Mouse (Mus musculus): ENCODE data around the gene Hyls1. TPM values are rescaled to one million over a fixed set of nuclear protein-coding genes. Genes with fewer than 3 reads are reported as not detected.
A peak's percentile ranks its signal among the peaks of the same experiment; 100 is the strongest.
"Not testable (repeated sequence)": the region's sequence is repeated elsewhere in the genome, so short reads cannot be mapped to it uniquely, and the experiment has no call there.

Gene Hyls1
- 1 to 10 TPM; 8.5 to 8.6 TPM for total RNA-seq (2021)

DNA sequence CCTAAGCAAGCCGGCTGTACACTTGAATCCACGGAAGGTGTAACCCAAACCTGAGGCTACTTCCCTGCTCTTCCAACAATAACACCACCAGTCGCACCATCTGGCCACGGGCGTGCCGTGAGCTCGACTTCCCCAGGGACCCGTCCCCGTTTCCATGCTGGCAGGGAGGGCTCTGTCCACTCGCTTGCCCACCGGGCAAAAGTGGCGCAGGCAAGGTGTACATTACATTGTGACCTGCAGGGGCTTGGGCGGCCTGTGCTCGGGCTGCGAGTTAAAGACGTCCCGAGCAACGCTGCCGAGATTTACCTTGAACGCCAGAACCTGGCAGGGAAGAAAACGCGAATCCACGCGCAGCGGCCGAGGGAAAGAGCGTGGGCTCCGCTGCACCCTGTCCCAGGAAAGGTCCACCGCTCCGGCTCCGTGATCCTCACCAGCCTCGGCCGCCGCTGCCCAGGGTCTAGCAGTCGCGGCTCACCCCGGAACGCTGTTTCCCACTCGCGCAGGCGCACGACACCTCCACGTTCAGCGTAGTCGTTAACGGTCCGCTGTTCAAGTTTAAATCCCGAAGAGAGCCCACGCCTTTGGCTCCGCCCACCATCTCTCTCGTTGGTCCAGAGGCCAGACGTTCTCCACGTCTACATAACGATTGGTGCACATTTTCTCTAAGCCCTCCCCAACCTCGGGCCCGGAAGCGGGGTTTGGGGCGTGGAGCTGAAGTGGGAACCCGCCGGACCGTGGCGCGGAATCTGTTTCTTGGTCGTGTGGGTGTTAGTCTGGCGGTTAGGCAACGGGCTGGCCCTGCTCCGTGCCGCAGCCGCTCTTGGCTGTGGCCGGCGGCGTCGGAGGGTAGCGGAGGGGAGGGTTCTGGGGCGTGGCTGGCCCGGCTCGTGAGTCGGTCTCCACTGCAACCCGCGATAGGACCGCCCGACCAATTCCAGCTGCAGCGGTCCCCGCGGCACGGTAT, at the start of gene Hyls1, which contains the start of gene Pate2:
Gene Hyls1, minus strand, starts transcription at position 828 of the 964 bp plus-strand sequence.
Gene Pate2, plus strand, starts transcription at position 714 of the 964 bp plus-strand sequence.
- peak; percentile 94 to 95 for DNase-seq (ENCODE audit: extremely low spot score in 1 of 2, low spot score in 2 of 2)

GRCm38 (mm10) chr9:35616784-35617183, 46.6 kb upstream of the Hyls1 start:
- intact Hi-C loops (cut with DNase I); DNase-seq (ENCODE audit: extremely low spot score in 1 of 2, low spot score in 2 of 2): not testable (repeated sequence)

More for the DNA sequence above, at the start of gene Hyls1, which contains the start of gene Pate2:
- intact Hi-C loops (cut with DNase I) = no loop called here

DNA sequence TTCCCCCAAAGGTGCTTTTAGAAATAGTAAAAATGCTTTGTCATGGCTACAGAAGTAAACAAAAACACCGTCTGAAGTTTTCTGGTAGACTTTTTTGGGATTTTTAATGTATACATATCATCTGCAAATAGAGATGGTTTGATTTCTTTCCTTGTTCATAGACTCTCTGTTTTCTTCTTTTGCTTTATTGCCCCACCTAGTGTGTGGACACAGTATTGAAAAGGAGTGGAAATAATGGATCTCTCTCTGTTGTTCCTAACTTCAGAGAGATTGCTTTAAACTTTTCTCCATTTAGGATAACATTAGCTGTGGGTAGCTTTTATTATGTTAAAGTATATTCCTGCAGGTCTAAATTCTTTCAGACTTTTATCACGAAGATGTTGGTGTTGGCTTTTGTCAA, 43.8 kb upstream of the Hyls1 start:
- DNase-seq (ENCODE audit: extremely low spot score in 1 of 2, low spot score in 2 of 2) = no peak
- intact Hi-C loops (cut with DNase I) = no loop called here

DNA sequence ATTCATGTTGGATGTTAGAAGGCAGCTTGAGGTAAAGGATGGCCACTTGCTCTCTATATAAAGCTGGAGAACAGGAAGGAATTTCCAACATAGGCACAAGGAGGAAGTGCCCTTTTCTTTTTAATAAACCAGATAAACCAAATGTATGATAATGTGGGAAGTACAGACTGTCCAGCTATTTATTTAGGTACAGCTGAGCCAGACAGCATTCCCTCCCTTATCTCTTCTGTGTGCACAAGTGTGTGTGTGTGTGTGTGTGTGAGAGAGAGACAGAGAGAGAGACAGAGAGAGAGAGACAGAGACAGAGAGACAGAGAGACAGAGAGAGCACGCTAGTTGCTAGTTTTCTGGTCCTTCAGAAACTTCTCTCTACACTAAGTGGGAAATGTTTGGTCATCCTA, 41.6 kb upstream of the Hyls1 start, which contains the start of gene Pate4:
Gene Pate4, minus strand, starts transcription at position 101 of the 400 bp plus-strand sequence.
- intact Hi-C loops (cut with DNase I) = no loop called here
- DNase-seq (ENCODE audit: extremely low spot score in 1 of 2, low spot score in 2 of 2) = no peak

GRCm38 (mm10) chr9:35607647-35608405, 37.6 kb upstream of the Hyls1 start:
- intact Hi-C loops (cut with DNase I) = no loop called here
- DNase-seq (ENCODE audit: extremely low spot score in 1 of 2, low spot score in 2 of 2) = no peak

DNA sequence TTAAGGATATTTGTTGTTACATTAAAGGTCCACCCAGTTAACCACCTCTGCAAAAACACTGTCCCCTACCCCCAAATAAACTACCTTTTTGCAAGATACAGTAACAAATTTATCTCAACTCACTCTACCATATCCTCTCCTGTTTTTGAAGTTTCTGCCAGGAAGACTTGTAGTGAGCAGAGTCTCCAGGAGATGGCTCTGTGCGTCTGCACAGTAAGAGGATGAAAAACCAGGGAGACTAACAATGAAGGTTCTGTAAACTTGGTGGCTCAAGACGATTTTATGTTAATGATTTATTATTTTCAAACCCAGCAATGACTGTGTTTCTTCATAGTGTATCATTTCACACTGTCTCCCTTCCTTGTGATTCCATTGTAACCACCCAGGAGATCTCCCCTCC, 22.7 kb upstream of the Hyls1 start:
- peak; percentile 27 to 28 for DNase-seq (ENCODE audit: extremely low spot score in 1 of 2, low spot score in 2 of 2)

GRCm38 (mm10) chr9:35587674-35588073, 17.5 kb upstream of the Hyls1 start:
- intact Hi-C loops (cut with DNase I) = no loop called here
- DNase-seq (ENCODE audit: extremely low spot score in 1 of 2, low spot score in 2 of 2) = no peak

More for the DNA sequence above, 22.7 kb upstream of the Hyls1 start:
- intact Hi-C loops (cut with DNase I) = loop anchor here (5.0 kb wide), 2 partner anchors 114 to 1124 kb away; no protein-coding TSS in a partner anchor

GRCm38 (mm10) chr9:35574416-35574815, 4.2 kb upstream of the Hyls1 start:
- intact Hi-C loops (cut with DNase I) = no loop called here
- peak in 1 of 2 experiments; percentile 42 for DNase-seq (ENCODE audit: extremely low spot score in 1 of 2, low spot score in 2 of 2)

- intact Hi-C loops (cut with DNase I) = no loop called here
- DNase-seq (ENCODE audit: extremely low spot score in 1 of 2, low spot score in 2 of 2) = no peak
These were observed 465 bp upstream of the Hyls1 start for GRCm38 (mm10) chr9:35570663-35571062.

DNA sequence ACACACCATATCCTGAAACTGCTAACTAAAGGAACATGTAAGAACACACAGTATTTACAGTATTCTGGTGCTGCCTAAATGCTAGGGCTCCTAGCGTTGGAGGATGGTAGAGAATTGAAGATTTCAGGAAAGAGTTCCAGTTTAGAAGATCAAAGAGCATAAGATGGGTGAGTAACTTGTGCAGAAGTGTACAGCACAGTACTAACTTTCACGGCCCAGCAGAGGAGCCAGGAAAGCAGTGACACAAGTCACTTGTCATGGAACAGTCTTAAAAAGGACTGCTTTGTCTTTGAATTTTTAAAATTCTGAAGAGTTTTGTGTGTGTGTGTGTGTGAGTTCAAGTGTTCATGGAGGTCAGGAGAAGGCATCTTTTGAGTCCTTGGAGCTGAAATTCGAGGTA, 2.2 kb downstream of the Hyls1 start:
- DNase-seq (ENCODE audit: extremely low spot score in 1 of 2, low spot score in 2 of 2) = no peak
- intact Hi-C loops (cut with DNase I) = no loop called here

DNA sequence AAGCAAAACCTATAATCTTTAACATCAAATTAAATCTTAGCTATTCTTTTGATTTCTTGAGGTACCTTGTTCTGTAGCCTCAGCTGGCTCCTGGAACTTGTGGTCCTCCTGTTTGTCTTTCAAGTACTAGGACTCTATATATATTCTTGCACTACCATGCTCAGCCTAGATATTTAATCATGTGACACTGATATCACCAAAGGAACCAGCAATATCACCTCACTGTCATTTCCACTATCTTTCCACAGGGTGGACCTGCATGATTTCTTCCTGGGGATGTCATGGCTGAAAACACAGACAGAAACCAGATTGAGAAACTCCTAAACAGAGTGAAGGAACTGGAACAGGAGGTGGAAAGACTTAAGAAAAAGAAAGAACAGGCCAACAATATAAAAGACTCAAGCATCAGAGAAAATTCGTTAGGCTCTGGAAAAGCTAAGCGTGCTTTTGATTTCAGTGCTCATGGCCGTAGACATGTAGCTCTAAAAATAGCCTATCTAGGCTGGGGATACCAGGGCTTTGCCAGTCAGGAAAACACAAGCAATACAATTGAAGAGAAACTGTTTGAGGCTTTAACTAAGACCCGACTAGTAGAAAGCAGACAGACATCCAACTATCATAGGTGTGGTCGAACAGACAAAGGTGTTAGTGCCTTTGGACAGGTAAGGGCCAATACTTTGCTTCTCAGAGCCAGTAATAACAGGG, 5.5 kb downstream of the Hyls1 start:
- no peak for DNase-seq (ENCODE audit: extremely low spot score in 1 of 2, low spot score in 2 of 2)
- intact Hi-C loops (cut with DNase I) = no loop called here

DNA sequence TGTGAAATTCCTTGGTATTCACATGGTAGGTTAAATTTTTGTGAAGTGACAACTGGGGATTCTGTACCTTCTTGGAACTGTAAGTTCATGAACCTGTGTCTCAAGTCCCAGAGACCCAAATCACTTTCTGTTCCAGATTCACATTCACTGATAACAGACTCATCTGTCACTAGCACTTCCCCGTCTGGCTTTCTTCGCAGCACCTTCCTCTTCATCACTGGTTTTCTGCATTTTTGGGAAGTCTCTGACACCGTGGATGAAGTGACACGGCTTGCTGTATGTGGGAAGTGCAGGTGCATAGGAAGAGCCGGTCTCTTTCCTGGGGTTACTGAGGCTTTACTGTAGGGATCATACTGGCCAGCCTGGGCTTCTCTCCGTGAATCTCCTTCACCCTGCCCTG, 8.6 kb downstream of the Hyls1 start:
- intact Hi-C loops (cut with DNase I) = no loop called here
- DNase-seq (ENCODE audit: extremely low spot score in 1 of 2, low spot score in 2 of 2) = no peak

- DNase-seq (ENCODE audit: extremely low spot score in 1 of 2, low spot score in 2 of 2) = no peak
- intact Hi-C loops (cut with DNase I) = no loop called here
These were observed 9.1 kb downstream of the Hyls1 start for GRCm38 (mm10) chr9:35561076-35561475.

DNA sequence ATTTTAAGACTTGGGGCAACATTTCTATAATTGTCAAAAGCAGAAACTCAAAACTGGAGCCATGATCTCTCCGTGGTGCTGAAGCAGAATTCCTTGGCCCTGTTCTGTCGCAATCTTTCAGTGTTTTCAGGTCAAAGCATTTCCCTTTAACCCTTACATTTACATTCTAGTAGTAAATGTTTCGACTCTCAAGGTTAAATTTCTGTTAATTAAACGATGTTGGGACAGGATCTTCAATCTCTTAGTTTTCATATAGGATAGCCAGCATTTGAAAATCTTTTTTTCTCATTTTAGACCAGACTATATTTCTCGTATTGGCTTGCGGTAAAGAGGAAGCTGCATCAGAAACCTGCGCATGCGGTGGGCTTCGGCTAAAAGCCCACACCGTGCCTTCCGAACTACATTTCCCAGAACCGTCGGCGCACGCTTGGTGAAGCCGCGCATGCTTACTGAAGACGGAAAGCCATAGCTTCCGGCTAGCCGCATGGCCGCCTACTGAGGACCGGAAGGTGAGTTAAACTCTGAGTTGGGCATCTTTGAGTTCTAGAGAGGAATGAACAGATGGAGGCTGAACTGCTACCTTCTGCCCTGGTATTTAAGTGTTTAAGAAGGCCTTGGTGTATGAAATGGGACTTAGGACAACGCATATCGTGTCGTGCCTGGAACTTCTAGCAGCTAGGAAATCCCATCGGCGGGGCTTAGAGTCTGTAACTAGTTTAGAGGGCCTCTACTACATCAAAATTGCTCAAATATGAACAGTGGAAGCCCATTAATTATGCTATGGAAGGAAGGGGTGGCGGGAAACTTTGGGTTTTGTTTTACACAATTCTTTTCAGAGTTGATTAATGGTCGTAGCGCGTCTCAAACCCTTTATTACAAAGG, 10.9 kb downstream of the Hyls1 start:
- intact Hi-C loops (cut with DNase I) = no loop called here
- DNase-seq (ENCODE audit: extremely low spot score in 1 of 2, low spot score in 2 of 2) = peak; percentile 86 to 88

GRCm38 (mm10) chr9:35558257-35559008, 11.8 kb downstream of the Hyls1 start, which contains the start of the genes Ddx25 and Pus3:
Gene Ddx25 (minus strand): TSS chr9:35558528.
Gene Pus3 (plus strand): TSS chr9:35558595.
- peak; percentile 64 to 88 for DNase-seq (ENCODE audit: extremely low spot score in 1 of 2, low spot score in 2 of 2)
- intact Hi-C loops (cut with DNase I) = no loop called here

DNA sequence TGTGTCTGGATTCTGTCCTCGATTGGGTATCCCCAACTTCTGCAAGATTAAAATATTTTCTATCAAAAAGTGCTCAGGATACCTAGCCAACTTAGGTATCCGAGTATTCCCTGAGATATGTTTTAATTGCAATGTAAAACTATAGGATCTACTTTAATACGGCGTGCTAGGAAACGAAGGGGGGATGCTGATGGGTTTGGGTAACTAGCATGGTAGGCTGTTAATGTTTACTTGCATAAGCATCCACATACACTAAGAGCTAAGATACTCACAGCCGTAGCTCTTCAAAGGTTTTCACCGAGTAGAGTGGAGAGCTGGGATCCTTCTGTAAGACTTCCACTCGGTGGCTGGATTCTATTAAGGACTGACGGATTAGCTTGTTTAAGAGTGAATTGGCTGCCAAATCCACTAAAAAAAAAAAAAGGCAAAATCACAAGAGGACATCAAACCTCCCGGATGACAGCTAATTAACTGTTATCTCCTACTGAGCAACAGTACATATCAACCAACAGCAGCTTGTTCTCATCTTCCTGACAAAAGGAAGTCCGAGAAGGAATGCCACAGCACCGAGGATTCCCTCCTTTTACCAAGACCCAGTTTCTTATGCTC, 13.6 kb downstream of the Hyls1 start:
- DNase-seq (ENCODE audit: extremely low spot score in 1 of 2, low spot score in 2 of 2) = no peak
- intact Hi-C loops (cut with DNase I) = no loop called here

DNA sequence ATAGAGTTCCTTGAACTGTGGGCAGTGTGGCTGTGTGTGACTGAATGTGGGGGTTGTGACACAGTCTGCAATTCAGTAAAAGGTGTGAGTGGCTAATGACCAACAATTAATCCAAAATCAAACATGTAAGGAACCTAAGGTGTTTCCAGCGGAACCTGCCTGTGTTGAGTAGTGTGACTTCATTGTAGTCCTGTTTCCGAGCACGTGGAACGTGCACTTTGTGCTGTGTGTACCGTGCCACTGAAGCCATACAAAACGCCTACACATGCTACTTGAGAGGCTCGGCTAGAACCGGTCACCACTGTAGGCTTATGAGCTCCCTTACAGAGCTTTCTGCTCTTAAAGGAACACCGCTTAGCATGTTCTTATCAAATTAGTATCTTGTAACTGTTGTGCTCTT, 21.7 kb downstream of the Hyls1 start:
- intact Hi-C loops (cut with DNase I) = no loop called here
- no peak for DNase-seq (ENCODE audit: extremely low spot score in 1 of 2, low spot score in 2 of 2)
